Comparison of ENCODE assay signal across 9 mouse cellular contexts in genomic region chr1:69108159-69108925, GRCm38 (mm10). TPM values are rescaled to one million over a fixed set of nuclear protein-coding genes. Genes with fewer than 3 reads are reported as not detected.
DNase-seq lines count a peak whose midpoint lies in the region; ATAC-seq and TF ChIP-seq lines count a peak whose summit lies in the region.
"Had no signal": no experiment of that assay in that cellular context is flagged by ENCODE, and none has a peak within 500 bp of the region (broad histone marks: within the 10 kb centered on the region; RNA-seq: fewer than 3 reads in every experiment).

No protein-coding gene starts in this region.

- H3K4me2 ChIP-seq in embryonic facial prominence, embryonic 11.5 days (ENCODE audit: low read depth, low read length): peak overlapping the region; percentile 99
- H3K4me2 ChIP-seq in liver, postnatal 0 days (ENCODE audit: low read depth, low read length): peak overlapping the region; percentile 79
- peak overlapping the region; percentile 91 for H3K4me2 ChIP-seq in neural tube, embryonic 15.5 days

- H3K27ac ChIP-seq in embryonic facial prominence, embryonic 11.5 days (replicated peaks; ENCODE audit: low read depth, low read length): no peak overlapping the region
- H3K27ac ChIP-seq in liver, postnatal 0 days (ENCODE audit: low read depth): no peak overlapping the region
- peak overlapping the region; percentile 78 for H3K27ac ChIP-seq in neural tube, embryonic 15.5 days (replicated peaks)
- H3K27ac ChIP-seq: macrophage had no signal

- peaks cover 10% of the 10 kb centered on the region for H3K27me3 ChIP-seq in embryonic facial prominence, embryonic 11.5 days (ENCODE audit: control insufficient read depth, insufficient read depth, low read length)
- peaks cover 53% of the 10 kb centered on the region for H3K27me3 ChIP-seq in liver, postnatal 0 days (ENCODE audit: insufficient read depth, low read length)
- H3K27me3 ChIP-seq in neural tube, embryonic 15.5 days (replicated peaks): no peaks in the 10 kb centered on the region; the same call in 1 of the 2 replicates

- H3K9me3 ChIP-seq in embryonic facial prominence, embryonic 11.5 days (replicated peaks; ENCODE audit: control insufficient read depth, low read length): no peaks in the 10 kb centered on the region
- H3K9me3 ChIP-seq in liver, postnatal 0 days (ENCODE audit: low read length): no peaks in the 10 kb centered on the region
- no peaks in the 10 kb centered on the region for H3K9me3 ChIP-seq in neural tube, embryonic 15.5 days (replicated peaks)

- no peak for TF ChIP-seq EP300 in liver, postnatal 0 days (IDR thresholded peaks at IDR 0.05; ENCODE audit: low read depth)

- H3K4me3 ChIP-seq in embryonic facial prominence, embryonic 11.5 days (ENCODE audit: low read depth, low read length): peak overlapping the region; percentile 58
- H3K4me3 ChIP-seq in liver, postnatal 0 days (ENCODE audit: low read depth, low read length): peak overlapping the region; percentile 47
- H3K4me3 ChIP-seq in neural tube, embryonic 15.5 days (replicated peaks): peak overlapping the region; percentile 79

- 4% methylated on average over 20 of the region's 20 CpGs for WGBS in embryonic facial prominence, embryonic 11.5 days
- WGBS in liver, postnatal 0 days (ENCODE audit: insufficient replicate concordance): 4% methylated on average over 20 of the region's 20 CpGs
- WGBS in neural tube, embryonic 15.5 days: 3% methylated on average over 20 of the region's 20 CpGs

- no peaks in the 10 kb centered on the region for H3K4me1 ChIP-seq in embryonic facial prominence, embryonic 11.5 days (ENCODE audit: control insufficient read depth, insufficient read depth, low read length)
- H3K4me1 ChIP-seq in liver, postnatal 0 days (ENCODE audit: insufficient read depth): peaks cover 24% of the 10 kb centered on the region; the same call in 1 of the 2 replicates
- H3K4me1 ChIP-seq in neural tube, embryonic 15.5 days: peaks cover 32% of the 10 kb centered on the region

- peak; percentile 45 for DNase-seq in right cerebral cortex, adult 18-20 months
- DNase-seq in right cerebral cortex, postnatal 36 days (ENCODE audit: low spot score in 2 of 2): no peak
- peak; percentile 77 for DNase-seq in embryonic facial prominence, embryonic 11.5 days (ENCODE audit: low spot score)
- peak; percentile 12 for DNase-seq in heart, postnatal 25 days (ENCODE audit: low spot score)
- peak; percentile 77 to 83 for DNase-seq in kidney, postnatal 4 days
- peak; percentile 17 for DNase-seq in liver, postnatal 0 days
- DNase-seq in B cell, adult 2 months: no peak

- peak; percentile 61 for ATAC-seq in embryonic facial prominence, embryonic 11.5 days (replicated peaks; ENCODE audit: insufficient number of reproducible peaks, low FRiP score, low TSS enrichment, low read depth)
- 0 out of 2 replicates have a peak, but pooled peaks have one; percentile 38 for ATAC-seq in liver, postnatal 0 days
- ATAC-seq in neural tube, embryonic 15.5 days (ENCODE audit: low FRiP score): peak; percentile 78

- intact Hi-C loops in heart, postnatal 25 days (cut with DNase I): loop anchor here (5.0 kb wide), 2 partner anchors 131 to 601 kb away; no protein-coding TSS in a partner anchor

- TF ChIP-seq CTCF in liver, postnatal 0 days (IDR thresholded peaks at IDR 0.05; ENCODE audit: low read depth): no peak

- H3K9ac ChIP-seq in embryonic facial prominence, embryonic 11.5 days (replicated peaks; ENCODE audit: low read length): no peak overlapping the region; the same call in 1 of the 2 replicates
- no peak overlapping the region for H3K9ac ChIP-seq in liver, postnatal 0 days (replicated peaks)
- peak overlapping the region; percentile 70 for H3K9ac ChIP-seq in neural tube, embryonic 15.5 days (replicated peaks)

- no peaks in the 10 kb centered on the region for H3K36me3 ChIP-seq in embryonic facial prominence, embryonic 11.5 days (replicated peaks; ENCODE audit: control insufficient read depth, insufficient read depth, low read depth, low read length)
- no peaks in the 10 kb centered on the region for H3K36me3 ChIP-seq in liver, postnatal 0 days (replicated peaks; ENCODE audit: insufficient read depth, low read length)
- H3K36me3 ChIP-seq in neural tube, embryonic 15.5 days: no peaks in the 10 kb centered on the region

RNA-seq across cellular contexts. Expression of gene Erbb4, which starts 0.5 kb away (rescaled TPM):
- polyA plus RNA-seq in embryonic facial prominence, embryonic 11.5 days (2014; fragmentation: Nextera tagmentation; extraction: Ambion mirVana): 0.91 and 1.3 TPM in 2 replicates
- 10 to 100 TPM; 12.2 to 14.0 TPM for total RNA-seq in heart, postnatal 25 days (2021)
- polyA plus RNA-seq in liver, postnatal 0 days (2015; fragmentation: Nextera tagmentation; extraction: Ambion mirVana): 0.04 and 0.06 TPM in 2 replicates
- polyA plus RNA-seq in neural tube, embryonic 15.5 days (2015; fragmentation: Nextera tagmentation; extraction: Ambion mirVana): 12.1 and 12.8 TPM in 2 replicates
- polyA plus RNA-seq: macrophage had no signal

Comparison
In these comparisons a context has a peak if more than half of its experiments do, and no peak if none do; other contexts are left out.
1. DNase-seq: peak in right cerebral cortex, adult 18-20 months (single experiment), embryonic facial prominence, embryonic 11.5 days (single experiment), heart, postnatal 25 days (single experiment), kidney, postnatal 4 days (2 of 2) and liver, postnatal 0 days (single experiment); none in right cerebral cortex, postnatal 36 days (0 of 2) and B cell, adult 2 months (0 of 2).
2. Peak in every context shown above with its lines, with median percentiles within 50 percentile points of each other: ATAC-seq, H3K4me2 ChIP-seq and H3K4me3 ChIP-seq.